Mouse (Mus musculus): ENCODE measurements around the gene Ap1m2.
"Not testable (repeated sequence)": the region's sequence is repeated elsewhere in the genome, so short reads cannot be mapped to it uniquely, and the experiment has no call there.

Ap1m2 gene

GRCm38 (mm10) chr9:21260491-21261040, 51.6 kb downstream of the Ap1m2 start:
- DNase-seq (ENCODE audit: low spot score in 2 of 2) = no peak

DNA sequence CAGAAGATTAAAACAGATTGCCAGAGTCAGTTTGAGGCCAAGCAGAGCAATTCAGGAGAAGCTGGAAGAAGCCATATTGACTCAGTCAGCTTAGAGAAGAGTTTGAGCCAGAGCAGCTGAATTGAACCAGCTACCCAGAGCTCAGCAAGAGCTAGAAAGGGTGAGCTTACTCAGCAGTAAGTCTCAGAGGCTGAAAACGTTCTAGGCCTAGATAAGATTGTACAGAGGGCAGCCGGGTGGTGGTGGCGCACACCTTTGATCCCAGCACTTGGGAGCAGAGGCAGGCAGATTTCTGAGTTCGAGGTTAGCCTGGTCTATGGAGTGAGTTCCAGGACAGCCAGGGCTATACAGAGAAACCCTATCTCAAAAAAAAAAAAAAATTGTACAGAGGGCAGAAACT, 55.8 kb downstream of the Ap1m2 start:
- not testable (repeated sequence) for DNase-seq (ENCODE audit: low spot score in 2 of 2)

GRCm38 (mm10) chr9:21254690-21255089, 57.4 kb downstream of the Ap1m2 start:
- DNase-seq (ENCODE audit: low spot score in 2 of 2) = no peak

DNA sequence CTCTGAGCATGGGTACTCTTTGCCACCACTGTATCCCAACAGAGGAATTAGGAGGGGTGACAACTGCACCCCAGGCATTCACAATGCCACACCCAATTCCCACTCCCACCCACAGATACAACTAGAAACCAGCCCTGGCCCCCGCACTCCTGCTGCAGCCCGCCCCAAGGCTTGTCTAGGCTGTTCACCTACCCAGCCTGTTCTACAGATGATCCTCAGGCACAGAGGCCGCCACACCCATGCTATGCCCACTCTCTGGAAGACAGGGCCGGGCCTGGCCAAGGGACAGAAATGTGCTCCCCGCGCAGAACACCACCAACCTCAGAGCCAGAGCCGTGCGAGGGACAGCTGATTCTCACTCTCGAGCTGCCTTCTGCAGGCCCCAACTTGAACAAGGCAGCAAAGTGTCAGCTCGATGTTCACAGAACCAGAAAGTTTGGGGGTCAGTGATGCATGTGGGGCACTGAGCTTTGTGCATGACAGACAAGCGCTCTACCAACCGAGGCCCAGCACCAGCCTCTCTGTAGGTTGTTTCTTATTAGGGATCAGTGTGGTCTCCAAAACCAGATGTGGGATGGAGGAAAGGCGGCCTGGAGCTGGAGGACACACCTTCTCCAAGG, 60.9 kb downstream of the Ap1m2 start:
- no peak for DNase-seq (ENCODE audit: low spot score in 2 of 2)

DNA sequence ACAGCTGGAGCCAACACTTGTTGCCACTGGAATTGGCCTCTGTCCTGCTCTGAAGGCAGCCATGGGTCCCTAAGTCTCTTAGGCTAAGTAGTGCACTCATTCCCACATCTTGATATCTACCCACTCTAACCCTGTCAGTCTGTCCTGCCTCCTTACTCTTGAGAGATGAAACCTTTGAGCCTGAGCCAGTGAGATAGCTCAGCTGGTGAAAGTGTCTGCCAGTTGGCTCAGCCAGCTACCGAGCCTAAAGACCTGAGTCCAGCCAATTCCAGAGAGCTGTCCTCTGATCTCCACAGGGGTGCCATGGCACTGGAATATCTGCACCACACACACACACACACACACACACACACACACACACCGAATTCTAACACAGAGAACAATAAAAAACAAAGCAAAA, 61.6 kb downstream of the Ap1m2 start:
- no peak for DNase-seq (ENCODE audit: low spot score in 2 of 2)

DNA sequence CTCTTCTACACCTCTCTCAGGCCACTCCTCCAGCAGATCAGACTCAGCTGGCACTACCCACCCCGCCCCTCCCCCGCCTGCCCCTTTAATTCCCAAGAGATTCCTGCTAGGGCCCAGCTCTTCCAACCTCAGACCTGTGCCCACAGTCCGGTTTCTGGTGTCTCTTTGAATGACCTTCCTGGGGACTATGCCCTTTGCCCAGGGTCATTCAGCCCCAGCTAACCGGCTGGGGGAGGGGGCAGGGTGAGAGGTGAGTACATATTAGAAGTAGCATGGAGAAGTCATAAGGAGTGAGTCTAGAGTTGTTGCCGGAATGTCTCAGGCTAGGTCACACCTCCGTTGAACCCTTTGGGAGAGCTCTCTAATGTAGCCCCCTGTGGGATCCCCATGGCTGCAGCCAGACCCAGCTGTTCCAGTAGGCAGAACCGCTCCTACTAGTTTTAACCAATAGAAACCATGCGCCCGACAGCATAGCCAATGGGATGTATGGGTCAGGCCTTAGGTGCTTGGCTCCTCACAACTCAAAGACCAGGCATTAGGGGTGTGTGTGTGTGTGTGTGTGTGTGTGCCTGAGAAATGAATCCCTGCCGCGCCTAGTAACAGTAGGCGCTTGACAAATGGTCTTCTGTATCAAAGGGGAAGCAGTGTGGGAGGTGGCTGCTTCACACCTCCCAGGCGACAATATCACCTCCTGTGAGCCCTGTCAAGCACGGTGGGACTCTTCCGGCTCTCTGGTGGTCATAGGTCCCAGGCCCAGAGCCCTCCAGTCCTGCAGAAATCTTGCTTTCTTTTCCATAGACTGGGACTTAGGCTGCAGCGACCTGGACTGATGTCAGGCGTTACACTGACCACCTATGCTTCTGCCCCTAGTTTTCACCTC, 62.3 kb downstream of the Ap1m2 start:
- no peak for DNase-seq (ENCODE audit: low spot score in 2 of 2)

GRCm38 (mm10) chr9:21248326-21248725, 63.8 kb downstream of the Ap1m2 start, which contains the start of gene S1pr5:
Gene S1pr5 (minus strand): TSS chr9:21248443.
- DNase-seq (ENCODE audit: low spot score in 2 of 2) = no peak

GRCm38 (mm10) chr9:21246342-21246741, 65.8 kb downstream of the Ap1m2 start:
- no peak for DNase-seq (ENCODE audit: low spot score in 2 of 2)

DNA sequence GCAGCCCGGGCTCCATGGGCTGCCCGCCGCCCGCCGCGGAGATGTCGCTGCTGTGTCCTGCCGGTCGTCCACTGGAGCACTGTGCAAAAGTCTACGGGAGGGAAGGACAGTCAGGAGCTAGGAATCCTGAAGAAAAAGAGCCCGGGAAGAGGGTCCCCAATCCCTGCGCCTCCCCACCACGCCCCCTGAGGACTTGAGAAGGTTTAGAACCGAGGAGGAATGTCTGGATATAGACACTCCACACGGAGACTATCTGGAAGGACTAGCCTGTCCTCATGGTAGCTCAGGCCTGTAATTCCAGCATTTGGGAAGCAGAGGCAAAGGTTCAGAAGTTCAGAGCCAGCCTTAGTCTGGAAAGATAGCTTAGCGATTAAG, 67.0 kb downstream of the Ap1m2 start:
- DNase-seq (ENCODE audit: low spot score in 2 of 2) = no peak

GRCm38 (mm10) chr9:21244428-21245112, 67.6 kb downstream of the Ap1m2 start:
- DNase-seq (ENCODE audit: low spot score in 2 of 2) = no peak
